10 mouse cellular contexts compared by ENCODE assay signal in genomic region chr8:120531775-120532516, GRCm38 (mm10). TPM values are rescaled to one million over a fixed set of nuclear protein-coding genes. Genes with fewer than 3 reads are reported as not detected.
A peak's percentile ranks its signal among the peaks of the same experiment; 100 is the strongest.
DNase-seq lines count a peak whose midpoint lies in the region; ATAC-seq lines count a peak whose summit lies in the region.
"Had no signal": no experiment of that assay in that cellular context is flagged by ENCODE, and none has a peak within 500 bp of the region (broad histone marks: within the 10 kb centered on the region; RNA-seq: fewer than 3 reads in every experiment).

No protein-coding gene starts in this region.

- DNase-seq in heart, embryonic 10.5 days (ENCODE audit: low spot score): no peak
- DNase-seq in heart, postnatal 4 days: no peak
- no peak for DNase-seq in embryonic facial prominence, embryonic 14.5 days (ENCODE audit: low spot score)
- DNase-seq in c-Kit-positive CD71-positive TER-119-positive erythroid progenitor cells, embryonic 14.5 days (ENCODE audit: low spot score): no peak
- no peak for DNase-seq in gastrocnemius, postnatal 10 days
- DNase-seq: gastrocnemius, postnatal 25 days had no signal

- H3K27ac ChIP-seq in heart, embryonic 10.5 days: peak overlapping the region; percentile 85
- peak overlapping the region; percentile 39; the same call in 1 of the 2 replicates for H3K27ac ChIP-seq in embryonic facial prominence, embryonic 14.5 days (replicated peaks; ENCODE audit: low read depth, low read length)
- peak overlapping the region; percentile 55 for H3K27ac ChIP-seq in hindbrain, embryonic 16.5 days (ENCODE audit: low read depth, low read length)
- peak overlapping the region; percentile 75 for H3K27ac ChIP-seq in midbrain, embryonic 15.5 days
- H3K27ac ChIP-seq: macrophage had no signal

- no peak for ATAC-seq in embryonic facial prominence, embryonic 14.5 days (ENCODE audit: low read depth)
- peak; percentile 34; the same call in 1 of the 2 replicates for ATAC-seq in hindbrain, embryonic 16.5 days
- no peak; the same call in 1 of the 2 replicates for ATAC-seq in midbrain, embryonic 15.5 days (replicated peaks)
- ATAC-seq in monocyte, adult 5-6 weeks (replicated peaks; ENCODE audit: insufficient number of reproducible peaks, low FRiP score, low TSS enrichment, poor library complexity, severe bottlenecking): no peak

- no peak overlapping the region for H3K9ac ChIP-seq in embryonic facial prominence, embryonic 14.5 days (ENCODE audit: low read depth, low read length)
- no peak overlapping the region for H3K9ac ChIP-seq in hindbrain, embryonic 16.5 days (ENCODE audit: low read depth, low read length)
- H3K9ac ChIP-seq in midbrain, embryonic 15.5 days: no peak overlapping the region

- peaks cover 14% of the 10 kb centered on the region; the same call in 1 of the 2 replicates for H3K27me3 ChIP-seq in heart, embryonic 10.5 days (ENCODE audit: insufficient read depth, poor library complexity, severe bottlenecking)
- peaks cover 8% of the 10 kb centered on the region; the same call in 1 of the 2 replicates for H3K27me3 ChIP-seq in embryonic facial prominence, embryonic 14.5 days (replicated peaks; ENCODE audit: control insufficient read depth, insufficient read depth, low read length)
- H3K27me3 ChIP-seq in hindbrain, embryonic 16.5 days (replicated peaks; ENCODE audit: control insufficient read depth, insufficient read depth, low read length): no peaks in the 10 kb centered on the region
- H3K27me3 ChIP-seq in midbrain, embryonic 15.5 days (replicated peaks): 0 out of 2 replicates have a peak, but pooled peaks cover 2% of the 10 kb centered on the region

- H3K4me3 ChIP-seq in heart, embryonic 10.5 days: peak overlapping the region; percentile 0; the same call in 1 of the 2 replicates
- no peak overlapping the region for H3K4me3 ChIP-seq in embryonic facial prominence, embryonic 14.5 days (ENCODE audit: low read depth, low read length)
- no peak overlapping the region for H3K4me3 ChIP-seq in hindbrain, embryonic 16.5 days (ENCODE audit: low read length)
- no peak overlapping the region for H3K4me3 ChIP-seq in midbrain, embryonic 15.5 days

- H3K4me2 ChIP-seq in embryonic facial prominence, embryonic 14.5 days (ENCODE audit: low read depth, low read length): peak overlapping the region; percentile 50
- H3K4me2 ChIP-seq in hindbrain, embryonic 16.5 days (ENCODE audit: low read length): no peak overlapping the region; the same call in 1 of the 2 replicates
- peak overlapping the region; percentile 7; the same call in 1 of the 2 replicates for H3K4me2 ChIP-seq in midbrain, embryonic 15.5 days

- 38% methylated on average over 10 of the region's 10 CpGs for WGBS in heart, embryonic 10.5 days
- WGBS in embryonic facial prominence, embryonic 14.5 days: 43% methylated on average over 10 of the region's 10 CpGs
- WGBS in hindbrain, embryonic 16.5 days: 52% methylated on average over 10 of the region's 10 CpGs
- 43% methylated on average over 10 of the region's 10 CpGs for WGBS in midbrain, embryonic 15.5 days

- no peaks in the 10 kb centered on the region for H3K36me3 ChIP-seq in heart, embryonic 10.5 days
- no peaks in the 10 kb centered on the region for H3K36me3 ChIP-seq in embryonic facial prominence, embryonic 14.5 days (ENCODE audit: control insufficient read depth, insufficient read depth, low read length)
- H3K36me3 ChIP-seq in hindbrain, embryonic 16.5 days (ENCODE audit: control insufficient read depth, insufficient read depth, low read length): no peaks in the 10 kb centered on the region
- H3K36me3 ChIP-seq in midbrain, embryonic 15.5 days (replicated peaks): no peaks in the 10 kb centered on the region

- peaks cover 95% of the 10 kb centered on the region for H3K4me1 ChIP-seq in heart, embryonic 10.5 days
- peaks cover 56% of the 10 kb centered on the region for H3K4me1 ChIP-seq in embryonic facial prominence, embryonic 14.5 days (ENCODE audit: control insufficient read depth, insufficient read depth, low read length)
- H3K4me1 ChIP-seq in hindbrain, embryonic 16.5 days (ENCODE audit: control insufficient read depth, insufficient read depth, low read depth, low read length): peaks cover 63% of the 10 kb centered on the region
- peaks cover 78% of the 10 kb centered on the region for H3K4me1 ChIP-seq in midbrain, embryonic 15.5 days

- H3K9me3 ChIP-seq in heart, embryonic 10.5 days: no peaks in the 10 kb centered on the region
- H3K9me3 ChIP-seq in embryonic facial prominence, embryonic 14.5 days (ENCODE audit: control insufficient read depth, low read length): no peaks in the 10 kb centered on the region
- no peaks in the 10 kb centered on the region for H3K9me3 ChIP-seq in hindbrain, embryonic 16.5 days (ENCODE audit: control insufficient read depth, low read length)
- H3K9me3 ChIP-seq in midbrain, embryonic 15.5 days: no peaks in the 10 kb centered on the region

RNA-seq across cellular contexts. Expression of gene Gins2, which starts 57.2 kb away (rescaled TPM):
- polyA plus RNA-seq in heart, embryonic 10.5 days (2016; fragmentation: Nextera tagmentation; extraction: Ambion mirVana): 106 and 125 TPM in 2 replicates
- 10 to 100 TPM; 42.0 to 43.2 TPM for total RNA-seq in heart, postnatal 4 days (2021)
- 82.7 and 94.0 TPM in 2 replicates for polyA plus RNA-seq in embryonic facial prominence, embryonic 14.5 days (2014; fragmentation: Nextera tagmentation; extraction: Ambion mirVana)
- polyA plus RNA-seq in hindbrain, embryonic 16.5 days (2015; fragmentation: Nextera tagmentation; extraction: Ambion mirVana): 20.6 and 22.0 TPM in 2 replicates
- polyA plus RNA-seq in midbrain, embryonic 15.5 days (2015; fragmentation: Nextera tagmentation; extraction: Ambion mirVana): 15.3 and 16.5 TPM in 2 replicates
- total RNA-seq in monocyte, adult 5-6 weeks (2017): 1.1 to 3.2 TPM (median 1.3 TPM) in 3 replicates
- 1 to 10 TPM; 8.6 to 9.1 TPM for total RNA-seq in gastrocnemius, postnatal 10 days (2021)
